Mouse (Mus musculus) heart, postnatal 14 days (tissue): ENCODE data around the gene Fam206a. TPM values are rescaled to one million over a fixed set of nuclear protein-coding genes. Genes with fewer than 3 reads are reported as not detected.

Source experiments
- DNase-seq, 2 experiments: peaks; one replicate each; pipeline ENCODE4 v3.0.0; 2021 to 2022
- intact Hi-C: fragments of 180-260 bp; cut with DNase I; formaldehyde crosslinking; loops from one replicate; pipeline ENCODE4 v1.15.1; 2025
- total RNA-seq, 2 experiments: library from RNA; stranded (reverse); gene quantifications; 2 replicates each; pipeline ENCODE4 v1.2.3; 2021

Fam206a gene
- total RNA-seq, 2 experiments from 2014 or later = 3.6 to 4.1 TPM

- DNase-seq = no peak
Measured at GRCm38 (mm10) chr4:56842501-56842900, 40.4 kb downstream of the Fam206a start.

GRCm38 (mm10) chr4:56843963-56844362 lies 41.8 kb downstream of the Fam206a start:
- DNase-seq = no peak

More at GRCm38 (mm10) chr4:56842501-56842900, 40.4 kb downstream of the Fam206a start:
- intact Hi-C loops = no loop called here

GRCm38 (mm10) chr4:56844911-56845310 lies 42.8 kb downstream of the Fam206a start:
- intact Hi-C loops = no loop called here
- DNase-seq = no peak

More at GRCm38 (mm10) chr4:56843963-56844362, 41.8 kb downstream of the Fam206a start:
- intact Hi-C loops = no loop called here

- intact Hi-C loops = no loop called here
- no peak for DNase-seq
Measured at GRCm38 (mm10) chr4:56845896-56846533, 43.9 kb downstream of the Fam206a start.

- intact Hi-C loops = no loop called here
- DNase-seq = no peak
Measured at GRCm38 (mm10) chr4:56847400-56847799, 45.3 kb downstream of the Fam206a start.

- intact Hi-C loops = no loop called here
- no peak for DNase-seq
Measured at GRCm38 (mm10) chr4:56848044-56848443, 45.9 kb downstream of the Fam206a start.

- peak; percentile 14 to 27 for DNase-seq
- intact Hi-C loops = loop anchor here (5.0 kb wide), 1 partner anchor 47 kb away; no protein-coding TSS in a partner anchor
Measured at GRCm38 (mm10) chr4:56850724-56851123, 48.6 kb downstream of the Fam206a start.

- DNase-seq = no peak
- intact Hi-C loops = no loop called here
Measured at GRCm38 (mm10) chr4:56855935-56856334, 53.8 kb downstream of the Fam206a start.

GRCm38 (mm10) chr4:56856371-56856949 lies 54.3 kb downstream of the Fam206a start:
- DNase-seq = no peak
- intact Hi-C loops = no loop called here

- intact Hi-C loops = no loop called here
- DNase-seq = no peak
Measured at GRCm38 (mm10) chr4:56858733-56859132, 56.6 kb downstream of the Fam206a start.

Other genes starting within 250 kb of the Fam206a start
- not detected for gene Gm26657, start 62.3 kb upstream of the Fam206a start, total RNA-seq
- gene Actl7b, start 60.9 kb upstream of the Fam206a start, total RNA-seq = under 1 TPM in 1 of 2 experiments, not detected in 1; 0.15 TPM
- not detected for gene Actl7a, start 58.9 kb upstream of the Fam206a start, total RNA-seq
- 10 to 100 TPM; 20.3 to 22.3 TPM for gene Elp1, start within 50 bp of the Fam206a start, total RNA-seq
- 10 to 100 TPM; 27.7 to 29.3 TPM for gene Ctnnal1, start 62.8 kb downstream of the Fam206a start, total RNA-seq
- 10 to 100 TPM; 53.1 to 58.3 TPM for gene Tmem245, start 145.1 kb downstream of the Fam206a start, total RNA-seq
- gene Frrs1l, start 188.0 kb downstream of the Fam206a start, total RNA-seq = under 1 TPM; 0.07 TPM